Mouse (Mus musculus) heart, embryonic 12.5 days (tissue): Measurements from ENCODE around the gene Pcif1. TPM values are rescaled to one million over a fixed set of nuclear protein-coding genes. Genes with fewer than 3 reads are reported as not detected.

Experiments used
- ATAC-seq: fragments of 200-750 bp; cut with Nextera tagmentation; 2 replicates; pipeline ENCODE4 v1.8.0; 2017; ENCODE audit warnings: moderate TSS enrichment, moderate library complexity; ENCODE audit not compliant: insufficient number of reproducible peaks, low FRiP score
- H3K27ac ChIP-seq: fragments of 300-500 bp; sonication (generic); 2 replicates; pipeline ENCODE4 v1.5.1; 2016; ENCODE audit warnings: mild to moderate bottlenecking, moderate library complexity; ENCODE audit not compliant: poor library complexity, severe bottlenecking
- H3K27me3 ChIP-seq: fragments of 300-500 bp; sonication (generic); replicated peaks from 2 replicates; pipeline ENCODE4 v1.6.1; 2016; ENCODE audit warnings: mild to moderate bottlenecking, moderate library complexity
- H3K36me3 ChIP-seq: fragments of 300-500 bp; sonication (generic); 2 replicates; pipeline ENCODE4 v1.6.1; 2016; ENCODE audit warnings: mild to moderate bottlenecking, moderate library complexity
- H3K4me1 ChIP-seq: fragments of 300-500 bp; sonication (generic); replicated peaks from 2 replicates; pipeline ENCODE4 v1.6.1; 2016; ENCODE audit warnings: mild to moderate bottlenecking
- H3K4me2 ChIP-seq: fragments of 300-500 bp; sonication (generic); 2 replicates; pipeline ENCODE4 v1.6.1; 2016; ENCODE audit warnings: mild to moderate bottlenecking, moderate library complexity
- H3K4me3 ChIP-seq: fragments of 300-500 bp; sonication (generic); 2 replicates; pipeline ENCODE4 v1.5.1; 2016; ENCODE audit warnings: mild to moderate bottlenecking
- H3K9ac ChIP-seq: fragments of 300-500 bp; sonication (generic); 2 replicates; pipeline ENCODE4 v1.6.1; 2016; ENCODE audit warnings: mild to moderate bottlenecking, moderate library complexity
- H3K9me3 ChIP-seq: fragments of 300-500 bp; sonication (generic); replicated peaks from 2 replicates; pipeline ENCODE4 v1.6.1; 2016; ENCODE audit warnings: mild to moderate bottlenecking, moderate library complexity
- whole genome bisulfite sequencing: fragments of 180-500 bp; shearing (Covaris S2); methylation state at CpG from one replicate; pipeline ENCODE4 v1.1.7; 2016; 5-methylcytosine and 5-hydroxymethylcytosine counted together
- polyA plus RNA-seq: library from polyadenylated mRNA; unstranded; fragments of >200 nt; fragmentation: Nextera tagmentation; extraction: Ambion mirVana; gene quantifications from 2 replicates; pipeline ENCODE4 v1.2.1, GENCODE M21; 2016

The Pcif1 gene
- polyA plus RNA-seq, 1 experiment from 2014 or later = 53.1 TPM

DNA sequence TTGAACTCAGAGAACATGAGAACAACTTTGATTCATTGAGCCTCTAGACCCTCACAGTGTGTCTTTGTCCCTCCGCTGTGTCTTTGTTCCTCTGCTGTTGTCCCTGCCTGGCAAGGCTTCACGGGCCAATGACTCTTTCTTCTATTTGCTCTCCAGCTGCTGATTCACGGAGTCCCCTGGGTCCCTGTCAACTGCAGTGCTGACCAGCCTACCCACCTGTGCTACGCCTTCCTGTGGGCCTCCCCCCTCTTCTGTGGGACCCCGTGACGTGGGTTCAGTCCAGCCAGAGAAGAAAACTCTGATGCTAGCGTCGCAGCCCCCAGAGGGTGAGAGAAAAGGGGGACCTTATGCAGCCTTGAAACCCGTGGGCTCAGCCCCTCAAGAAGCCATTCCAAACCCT, 3.5 kb downstream of the Pcif1 start:
- peaks cover 22% of the 10 kb centered on the region for H3K4me1 ChIP-seq
- H3K36me3 ChIP-seq = peaks cover 48% of the 10 kb centered on the region
- WGBS = 88% methylated on average over 9 of the region's 9 CpGs

GRCm38 (mm10) chr2:164885788-164886187, 6.7 kb downstream of the Pcif1 start:
- WGBS = 63% methylated on average over 7 of the region's 7 CpGs
- Histone ChIP-seq H3K4me3 (no peak overlapping the region), H3K27ac (no peak overlapping the region), H3K4me1 (peaks cover 11% of the 10 kb centered on the region), H3K27me3 (no peaks in the 10 kb centered on the region), H3K36me3 (peaks cover 80% of the 10 kb centered on the region), H3K9me3 (no peaks in the 10 kb centered on the region), H3K9ac (0 out of 2 replicates have a peak overlapping the region, but pooled peaks have one; percentile 13), H3K4me2 (no peak overlapping the region)
- no peak for ATAC-seq

More for the DNA sequence above, 3.5 kb downstream of the Pcif1 start:
- H3K4me3 ChIP-seq = no peak overlapping the region
- ATAC-seq = no peak
- H3K27me3 ChIP-seq = no peaks in the 10 kb centered on the region
- H3K27ac ChIP-seq = no peak overlapping the region
- no peak overlapping the region for H3K4me2 ChIP-seq
- no peak overlapping the region for H3K9ac ChIP-seq
- no peaks in the 10 kb centered on the region for H3K9me3 ChIP-seq

- no peak overlapping the region for H3K4me2 ChIP-seq
- peaks cover 8% of the 10 kb centered on the region for H3K4me1 ChIP-seq
- no peak overlapping the region for H3K4me3 ChIP-seq
- H3K9ac ChIP-seq = no peak overlapping the region
- H3K27me3 ChIP-seq = no peaks in the 10 kb centered on the region
- H3K36me3 ChIP-seq = peaks cover 88% of the 10 kb centered on the region
- no peak for ATAC-seq
- no peaks in the 10 kb centered on the region for H3K9me3 ChIP-seq
- 93% methylated on average over 10 of the region's 10 CpGs for WGBS
- no peak overlapping the region for H3K27ac ChIP-seq
Measured at GRCm38 (mm10) chr2:164886617-164887016, 7.5 kb downstream of the Pcif1 start.

DNA sequence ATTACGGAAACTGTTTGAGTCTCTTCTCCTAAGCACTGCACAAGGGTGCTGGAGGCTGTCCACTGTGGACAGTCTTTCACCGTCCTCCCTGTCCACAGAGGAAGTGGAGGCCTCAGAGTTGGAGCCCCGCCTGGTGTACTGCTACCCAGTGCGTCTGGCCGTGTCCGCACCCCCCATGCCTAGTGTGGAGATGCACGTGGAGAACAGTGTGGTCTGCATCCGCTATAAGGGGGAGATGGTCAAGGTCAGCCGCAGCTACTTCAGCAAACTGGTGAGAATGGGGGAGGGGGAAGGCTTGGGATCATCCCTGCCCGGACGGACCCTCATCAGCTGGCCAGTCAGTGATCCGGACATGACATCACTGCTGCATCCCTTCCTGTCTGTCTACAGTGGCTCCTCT, 9.9 kb downstream of the Pcif1 start:
- H3K4me1 ChIP-seq = peaks cover 8% of the 10 kb centered on the region
- H3K27ac ChIP-seq = no peak overlapping the region
- no peak for ATAC-seq
- no peak overlapping the region for H3K4me3 ChIP-seq
- H3K36me3 ChIP-seq = peaks cover 98% of the 10 kb centered on the region
- no peak overlapping the region for H3K9ac ChIP-seq
- WGBS = 84% methylated on average over 12 of the region's 12 CpGs
- H3K9me3 ChIP-seq = no peaks in the 10 kb centered on the region
- no peaks in the 10 kb centered on the region for H3K27me3 ChIP-seq
- no peak overlapping the region for H3K4me2 ChIP-seq

DNA sequence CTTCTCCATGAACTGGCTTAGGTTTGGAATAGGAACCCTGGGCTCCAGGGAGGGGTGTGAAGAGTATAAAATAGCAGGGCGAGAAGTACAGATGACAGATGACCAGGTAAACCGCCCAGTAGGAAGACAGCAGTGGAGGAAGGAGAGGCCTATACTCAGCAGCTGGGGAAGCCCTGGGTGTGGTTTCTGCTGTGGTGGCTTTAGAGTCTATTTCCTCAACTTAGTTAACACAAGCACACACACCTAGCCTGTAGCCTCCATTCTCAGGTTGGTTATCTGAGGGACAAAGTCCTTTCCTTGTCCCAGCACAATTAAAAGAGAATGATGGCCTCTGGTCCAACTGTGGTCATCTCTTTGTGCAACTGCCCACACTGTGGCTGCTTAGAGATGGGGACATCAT, 10.9 kb downstream of the Pcif1 start:
- ATAC-seq = no peak
- Histone ChIP-seq H3K4me3 (no peak overlapping the region), H3K27me3 (no peaks in the 10 kb centered on the region), H3K4me2 (no peak overlapping the region), H3K9ac (no peak overlapping the region), H3K9me3 (no peaks in the 10 kb centered on the region), H3K4me1 (peaks cover 8% of the 10 kb centered on the region), H3K36me3 (peaks cover 100% of the 10 kb centered on the region), H3K27ac (no peak overlapping the region)
- 90% methylated on average over 2 of the region's 2 CpGs for WGBS

DNA sequence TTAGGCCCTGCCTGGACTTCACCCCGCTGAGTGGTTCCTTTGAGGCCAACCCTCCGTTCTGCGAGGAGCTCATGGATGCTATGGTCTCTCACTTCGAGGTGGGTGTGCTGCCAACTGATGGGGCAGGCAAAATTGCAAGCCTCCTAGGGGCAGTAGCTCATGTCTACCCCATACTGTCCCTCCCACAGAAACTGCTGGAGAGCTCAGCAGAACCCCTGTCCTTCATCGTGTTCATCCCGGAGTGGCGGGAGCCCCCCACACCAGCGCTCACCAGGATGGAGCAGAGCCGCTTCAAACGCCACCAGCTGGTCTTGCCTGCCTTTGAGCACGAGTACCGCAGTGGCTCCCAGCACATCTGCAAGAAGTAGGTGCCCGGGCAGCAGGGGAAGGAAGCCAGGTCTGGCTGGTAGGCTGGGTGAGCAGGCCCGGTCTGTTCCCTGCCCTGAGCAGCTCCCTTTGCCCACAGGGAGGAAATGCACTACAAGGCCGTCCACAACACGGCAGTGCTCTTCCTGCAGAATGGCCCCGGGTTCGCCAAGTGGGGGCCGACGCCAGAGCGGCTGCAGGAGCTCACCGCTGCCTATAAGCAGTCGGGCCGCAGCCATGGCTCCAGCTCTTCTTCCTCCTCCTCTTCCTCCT, 11.4 kb downstream of the Pcif1 start:
- H3K4me3 ChIP-seq = no peak overlapping the region
- H3K27me3 ChIP-seq = no peaks in the 10 kb centered on the region
- peaks cover 5% of the 10 kb centered on the region for H3K4me1 ChIP-seq
- peaks cover 100% of the 10 kb centered on the region for H3K36me3 ChIP-seq
- peaks cover 4% of the 10 kb centered on the region; the same call in 1 of the 2 replicates for H3K9me3 ChIP-seq
- no peak for ATAC-seq
- WGBS = 86% methylated on average over 24 of the region's 24 CpGs
- H3K27ac ChIP-seq = no peak overlapping the region
- H3K9ac ChIP-seq = no peak overlapping the region
- H3K4me2 ChIP-seq = no peak overlapping the region

DNA sequence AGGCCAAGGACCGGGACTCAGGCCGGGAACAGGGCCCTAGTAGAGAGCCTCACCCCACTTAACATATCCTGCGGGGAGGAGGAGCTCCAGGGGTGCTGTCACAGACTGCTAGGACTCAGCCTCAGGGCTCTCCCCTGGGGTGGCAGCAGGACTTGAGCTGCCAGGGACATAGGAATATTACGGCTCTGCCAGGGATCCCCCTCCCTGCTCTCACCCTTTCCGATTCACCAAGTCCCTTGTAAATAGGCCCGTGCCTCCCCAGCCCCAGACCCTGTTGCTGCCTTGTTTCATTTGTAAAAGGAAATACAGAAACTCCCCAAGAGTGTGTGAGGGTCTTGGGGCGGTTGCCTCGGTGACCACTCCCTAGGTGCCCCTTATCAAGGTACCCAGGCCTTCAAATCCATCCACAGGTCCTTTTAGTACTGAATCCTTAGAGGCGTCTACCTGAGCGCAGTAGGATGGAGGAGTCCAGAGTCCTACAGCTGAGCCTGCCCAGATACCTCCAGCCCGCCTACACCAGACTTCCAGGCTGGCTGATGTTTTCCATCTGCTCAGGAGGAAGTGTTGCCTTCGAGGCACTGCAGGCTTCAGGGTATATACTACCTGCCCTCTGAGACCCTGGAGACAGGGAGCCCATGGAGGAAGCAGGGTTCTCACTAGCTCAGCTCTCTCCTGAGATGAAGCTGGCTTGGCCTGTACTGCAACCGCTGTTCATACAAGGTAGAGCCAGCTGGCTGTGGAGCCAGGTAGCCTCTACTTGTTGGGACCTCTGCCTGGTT, 12.1 kb downstream of the Pcif1 start:
- H3K4me2 ChIP-seq = no peak overlapping the region
- no peaks in the 10 kb centered on the region for H3K27me3 ChIP-seq
- WGBS = 88% methylated on average over 13 of the region's 13 CpGs
- H3K27ac ChIP-seq = no peak overlapping the region
- H3K9me3 ChIP-seq = peaks cover 7% of the 10 kb centered on the region; the same call in 1 of the 2 replicates
- no peak for ATAC-seq
- H3K4me1 ChIP-seq = no peaks in the 10 kb centered on the region
- peaks cover 100% of the 10 kb centered on the region for H3K36me3 ChIP-seq
- no peak overlapping the region for H3K9ac ChIP-seq
- no peak overlapping the region for H3K4me3 ChIP-seq

GRCm38 (mm10) chr2:164891908-164892695, 13.0 kb downstream of the Pcif1 start:
- 86% methylated on average over 15 of the region's 15 CpGs for WGBS
- H3K4me1 ChIP-seq = no peaks in the 10 kb centered on the region

GRCm38 (mm10) chr2:164892696-164893216, 13.7 kb downstream of the Pcif1 start:
- Histone ChIP-seq H3K9me3 (peaks cover 7% of the 10 kb centered on the region; the same call in 1 of the 2 replicates), H3K9ac (no peak overlapping the region), H3K27ac (no peak overlapping the region), H3K4me1 (no peaks in the 10 kb centered on the region), H3K4me2 (no peak overlapping the region), H3K27me3 (no peaks in the 10 kb centered on the region), H3K4me3 (no peak overlapping the region), H3K36me3 (peaks cover 99% of the 10 kb centered on the region)
- ATAC-seq = no peak
- WGBS = 87% methylated on average over 6 of the region's 6 CpGs

More at GRCm38 (mm10) chr2:164891908-164892695, 13.0 kb downstream of the Pcif1 start:
- peaks cover 99% of the 10 kb centered on the region for H3K36me3 ChIP-seq
- H3K9ac ChIP-seq = no peak overlapping the region
- no peak overlapping the region for H3K4me3 ChIP-seq
- H3K27me3 ChIP-seq = no peaks in the 10 kb centered on the region
- no peak overlapping the region for H3K4me2 ChIP-seq
- ATAC-seq = no peak
- no peak overlapping the region for H3K27ac ChIP-seq
- H3K9me3 ChIP-seq = peaks cover 7% of the 10 kb centered on the region; the same call in 1 of the 2 replicates

DNA sequence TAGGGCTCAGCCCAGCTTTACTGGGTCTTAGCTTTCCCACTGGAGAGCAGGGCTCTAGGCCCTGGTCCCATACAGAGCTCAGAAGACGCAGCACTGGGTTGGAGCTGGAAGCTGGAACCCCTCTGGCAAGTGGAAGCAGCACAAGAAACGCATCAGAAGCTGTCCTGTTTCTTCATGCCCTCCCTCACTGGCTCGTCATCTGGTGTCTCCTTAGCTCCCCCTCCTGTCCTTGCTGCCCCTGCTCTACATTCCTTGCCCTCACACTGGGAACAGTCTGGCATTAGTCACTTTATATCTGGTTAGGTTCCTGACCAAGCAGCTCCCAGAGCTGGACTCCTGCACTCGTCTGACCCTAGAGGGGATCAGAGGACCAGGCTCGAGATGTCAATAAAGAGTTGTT, 14.9 kb downstream of the Pcif1 start:
- Histone ChIP-seq H3K27ac (no peak overlapping the region), H3K36me3 (peaks cover 99% of the 10 kb centered on the region), H3K9ac (no peak overlapping the region), H3K4me3 (no peak overlapping the region), H3K4me2 (no peak overlapping the region), H3K4me1 (no peaks in the 10 kb centered on the region), H3K9me3 (peaks cover 7% of the 10 kb centered on the region; the same call in 1 of the 2 replicates), H3K27me3 (no peaks in the 10 kb centered on the region)
- 62% methylated on average over 5 of the region's 5 CpGs for WGBS
- no peak for ATAC-seq

DNA sequence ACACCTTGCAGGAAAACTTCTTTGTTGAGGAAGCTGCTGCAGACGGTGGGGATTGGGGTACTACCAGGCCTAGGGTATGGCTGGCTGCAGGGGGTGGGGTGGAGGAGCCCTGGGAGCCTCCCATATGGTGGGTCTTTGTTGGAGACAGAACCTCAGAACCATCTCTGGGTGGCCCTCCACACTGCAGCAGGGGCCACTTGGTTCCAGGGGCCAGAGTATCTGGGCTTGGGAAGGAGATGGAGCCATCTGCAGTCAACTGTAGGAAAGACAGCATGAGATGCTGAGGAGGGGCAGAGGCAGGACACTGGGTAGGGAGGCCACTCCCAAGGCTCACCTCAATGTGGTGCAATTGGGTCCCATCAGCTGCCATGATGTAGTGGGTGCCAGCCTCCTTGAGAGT, 15.5 kb downstream of the Pcif1 start:
- H3K36me3 ChIP-seq = peaks cover 99% of the 10 kb centered on the region
- no peaks in the 10 kb centered on the region for H3K27me3 ChIP-seq
- H3K4me1 ChIP-seq = no peaks in the 10 kb centered on the region
- H3K4me2 ChIP-seq = no peak overlapping the region
- H3K9ac ChIP-seq = no peak overlapping the region
- WGBS = 77% methylated on average over 1 of the region's 1 CpGs
- ATAC-seq = no peak
- H3K27ac ChIP-seq = no peak overlapping the region
- H3K9me3 ChIP-seq = peaks cover 7% of the 10 kb centered on the region; the same call in 1 of the 2 replicates
- H3K4me3 ChIP-seq = no peak overlapping the region
